Mouse (Mus musculus) granulocyte monocyte progenitor cell, adult 5-6 weeks (primary cell): ENCODE measurements around the gene Cars. TPM values are rescaled to one million over a fixed set of nuclear protein-coding genes. Genes with fewer than 3 reads are reported as not detected.
A peak's percentile ranks its signal among the peaks of the same experiment; 100 is the strongest.

Source experiments
- ATAC-seq: replicated peaks from 2 replicates; pipeline ENCODE4 v1.8.0; 2016; ENCODE audit warnings: mild to moderate bottlenecking, moderate TSS enrichment, inconsistent platforms; ENCODE audit not compliant: poor library complexity, severe bottlenecking
- total RNA-seq, 2 experiments: library from RNA; stranded (forward) in 1 of 2; stranded (reverse) in 1 of 2; fragments of 200-712, 200-1000 nt in 1 of 2; fragments of >200 nt in 1 of 2; fragmentation: Nextera tagmentation in 1 of 2; gene quantifications; 2 replicates each; pipeline ENCODE4 v1.2.3; 2014 to 2017

Gene Cars
- total RNA-seq (2014; fragmentation: Nextera tagmentation) (34.0 and 35.5 TPM in 2 replicates), total RNA-seq (2017) (51.9 and 58.2 TPM in 2 replicates)

GRCm38 (mm10) chr7:143599428-143600230, at the start of gene Cars:
Gene Cars, minus strand, starts transcription at chr7:143600090.
- peak; percentile 96 for ATAC-seq

DNA sequence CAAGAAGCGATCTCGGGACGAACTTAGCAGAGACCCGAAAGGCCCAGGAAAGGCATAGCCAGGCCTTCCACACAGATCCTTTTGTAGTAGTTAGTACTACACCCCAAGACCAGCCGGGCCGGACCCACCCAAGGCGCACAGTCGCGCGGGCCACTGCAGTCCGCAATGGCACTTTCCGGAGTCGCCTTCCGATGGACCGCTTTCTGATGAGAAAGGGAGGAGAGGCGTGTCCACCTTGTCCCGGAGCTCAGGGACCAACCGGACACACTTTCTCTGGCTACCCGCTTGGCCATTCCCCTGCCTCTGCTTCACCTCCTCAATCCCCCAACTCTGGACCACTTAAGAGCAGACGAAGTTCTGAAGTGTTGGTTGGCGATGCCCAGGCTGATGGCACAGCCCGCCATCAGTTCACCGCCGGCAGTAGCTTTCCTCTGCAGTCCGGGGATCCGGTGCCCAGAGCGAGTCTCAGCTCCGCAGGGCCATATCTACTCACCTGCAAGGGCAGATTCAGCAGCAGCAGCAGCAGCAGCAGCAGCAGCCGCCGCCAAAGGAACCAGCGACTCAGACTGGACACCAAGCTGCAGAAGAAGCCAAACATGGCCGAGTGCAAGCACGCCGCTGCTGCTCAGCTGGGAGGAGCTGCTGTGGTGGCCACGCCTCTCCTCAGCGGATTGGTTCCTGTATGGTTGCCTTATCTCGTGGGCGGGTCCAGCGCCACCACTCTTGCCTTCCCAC, 49.3 kb upstream of the Cars start, which contains the start of gene Tnfrsf22:
TSS of gene Tnfrsf22 (minus strand) at position 628 of the 735 bp plus-strand sequence.
- ATAC-seq, result peak; percentile 99

- ATAC-seq, result peak; percentile 62
Observed at GRCm38 (mm10) chr7:143643949-143644348, 44.1 kb upstream of the Cars start.

GRCm38 (mm10) chr7:143636674-143637073, 36.8 kb upstream of the Cars start:
- ATAC-seq, result peak; percentile 42

- ATAC-seq, result peak; percentile 59
Observed at GRCm38 (mm10) chr7:143631503-143631902, 31.6 kb upstream of the Cars start.

- no peak for ATAC-seq
Observed at GRCm38 (mm10) chr7:143629501-143629900, 29.6 kb upstream of the Cars start.

DNA sequence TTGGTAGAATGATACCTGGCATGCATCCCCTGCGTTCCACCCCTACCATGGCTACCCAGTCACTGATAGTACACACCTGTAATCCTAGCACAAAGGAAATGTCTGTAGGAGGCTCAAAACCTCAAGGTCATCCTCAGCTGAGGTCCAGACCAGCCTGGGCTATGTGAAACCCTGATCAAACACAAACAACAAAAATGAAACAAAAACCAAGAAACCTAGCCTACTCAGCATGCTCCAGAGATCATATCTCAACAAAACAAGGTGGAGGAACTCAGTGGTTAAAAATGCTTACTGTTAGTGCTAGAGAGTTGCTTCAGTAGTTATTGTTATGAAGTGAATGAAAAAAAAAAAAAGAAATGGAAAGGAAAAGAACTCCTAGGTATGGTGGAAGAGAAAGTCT, 28.6 kb upstream of the Cars start, which contains the start of gene Tnfrsf26:
TSS of gene Tnfrsf26 (minus strand) at position 183 of the 400 bp plus-strand sequence.
- ATAC-seq, result no peak

DNA sequence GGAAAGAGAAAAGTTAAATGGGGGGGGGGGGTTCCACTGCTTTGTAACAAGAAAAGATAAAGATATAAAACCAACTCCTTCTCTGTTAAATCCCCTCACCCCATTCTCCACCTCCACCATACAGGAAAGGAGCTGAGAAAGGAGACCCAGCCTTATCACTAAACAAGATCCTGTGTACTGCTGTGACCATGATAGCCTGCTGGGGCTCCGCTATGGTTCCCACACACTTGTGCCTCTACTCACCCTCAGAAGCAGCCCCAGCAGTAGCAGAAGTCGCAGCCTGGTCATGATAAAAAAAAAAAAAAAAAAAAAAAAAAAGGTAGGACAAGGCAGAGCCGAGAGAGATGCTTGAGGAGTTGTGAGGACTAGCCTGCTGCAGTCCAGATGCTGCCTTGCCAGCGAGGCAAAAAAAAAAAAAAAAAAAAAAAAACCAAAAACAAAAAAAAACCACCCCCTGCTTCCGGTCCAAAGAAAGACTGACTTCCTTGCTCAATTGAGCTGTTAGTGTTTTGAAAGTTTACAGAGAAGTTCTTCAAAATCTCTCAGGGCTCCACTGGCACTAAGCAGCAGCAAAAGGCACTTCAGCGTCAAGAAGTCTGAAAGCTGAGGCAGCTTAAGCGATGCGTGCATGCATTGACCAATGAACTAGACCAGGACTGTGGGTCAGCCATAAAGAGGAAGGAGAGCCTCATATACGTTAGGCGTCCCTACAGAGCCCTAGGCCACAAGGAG, 27.8 kb upstream of the Cars start:
- peak; percentile 88 for ATAC-seq

GRCm38 (mm10) chr7:143626178-143626577, 26.3 kb upstream of the Cars start:
- no peak for ATAC-seq

DNA sequence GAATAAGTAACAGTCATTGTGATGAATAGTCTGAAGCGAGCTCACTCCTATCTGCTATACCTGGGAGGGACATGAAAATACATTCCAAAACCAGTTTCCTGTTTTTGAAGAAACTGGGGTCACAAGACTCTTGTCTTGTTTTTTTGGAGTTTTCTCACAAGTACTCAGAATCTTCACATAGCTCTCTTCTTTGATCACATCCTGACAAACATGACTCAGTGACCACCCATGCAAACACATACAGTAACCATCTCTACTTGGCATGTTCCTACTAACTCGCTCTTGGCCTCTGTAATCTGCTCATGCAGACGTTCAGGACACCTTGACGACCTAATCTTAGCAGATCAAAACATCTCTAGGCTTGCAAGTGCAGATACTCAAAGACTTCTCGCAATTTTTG, 25.3 kb upstream of the Cars start:
- peak; percentile 14; the same call in 1 of the 2 replicates for ATAC-seq

DNA sequence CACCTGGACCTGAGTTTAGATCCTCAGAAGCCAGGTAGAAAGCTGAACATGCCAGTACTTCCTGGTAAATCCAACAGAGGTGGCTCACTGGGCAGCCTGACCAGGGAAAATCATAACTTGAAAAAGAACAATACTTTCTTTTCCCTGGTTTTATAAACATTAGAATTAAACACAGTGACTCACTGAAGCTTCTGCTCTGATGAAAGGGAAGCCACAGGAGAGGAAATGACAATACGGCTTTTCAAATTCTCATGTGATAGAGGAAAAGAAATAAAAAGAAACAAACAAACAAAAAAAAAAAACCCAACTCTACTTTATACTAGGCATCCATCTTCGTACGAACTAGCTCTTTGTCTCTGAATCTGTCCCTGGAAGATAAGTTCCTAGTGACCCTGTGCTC, 24.7 kb upstream of the Cars start:
- ATAC-seq, result no peak

- ATAC-seq, result no peak
Observed at GRCm38 (mm10) chr7:143620951-143621350, 21.1 kb upstream of the Cars start.

DNA sequence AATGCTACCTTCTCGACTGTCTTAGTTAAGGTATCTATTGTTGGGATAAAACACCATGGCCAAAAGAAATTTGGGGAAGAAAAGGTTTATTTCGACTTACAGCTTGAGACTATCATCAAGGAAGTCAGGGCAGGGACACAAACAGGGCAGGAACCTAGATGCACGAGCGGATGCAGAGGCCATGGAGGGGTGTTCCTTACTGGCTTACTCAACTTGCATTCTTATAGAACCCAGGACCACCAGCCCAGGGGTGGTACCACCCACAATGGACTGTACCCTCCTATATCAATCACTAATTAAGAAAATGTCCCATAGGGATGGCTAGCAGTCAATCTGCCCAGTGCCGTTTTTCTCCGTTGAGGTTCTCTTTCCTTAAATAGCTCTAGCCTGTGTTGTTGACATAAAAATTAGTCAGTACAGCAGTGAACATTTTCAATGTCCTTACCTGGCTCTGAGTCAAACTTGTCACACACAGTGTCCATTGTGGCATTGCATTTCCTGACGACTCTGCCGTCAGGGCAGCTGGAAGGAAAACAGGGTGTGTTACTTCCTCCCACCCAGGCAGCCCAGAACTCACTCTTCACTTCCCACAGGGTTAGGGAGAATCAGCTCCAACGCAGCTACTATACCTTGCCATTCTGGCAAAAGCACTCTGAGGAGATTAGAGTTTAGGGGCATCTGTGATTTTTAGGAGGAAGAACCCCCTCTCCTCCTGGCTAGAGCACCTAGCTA, 14.7 kb upstream of the Cars start:
- peak; percentile 72 for ATAC-seq

- peak; percentile 56; the same call in 1 of the 2 replicates for ATAC-seq
Observed at GRCm38 (mm10) chr7:143612215-143612614, 12.3 kb upstream of the Cars start.

DNA sequence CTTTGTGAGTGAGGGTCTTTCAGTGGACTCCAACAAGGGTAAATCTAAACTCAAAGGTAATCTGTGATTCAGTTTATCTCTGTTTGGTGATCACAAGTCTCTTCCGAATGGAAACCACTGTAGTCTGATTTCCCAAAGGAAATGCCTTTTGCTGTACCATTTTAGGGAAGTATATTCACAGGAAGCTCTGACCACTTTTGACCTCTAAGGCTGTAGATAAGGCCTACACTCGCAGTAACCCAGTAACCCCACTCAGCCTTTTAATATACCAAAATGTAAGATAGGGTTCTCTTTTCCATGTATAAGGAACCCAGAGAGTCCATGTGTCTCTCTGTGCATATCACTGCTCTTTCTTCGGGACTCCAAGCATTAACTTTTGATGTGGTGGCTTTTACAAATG, 5.4 kb upstream of the Cars start:
- ATAC-seq, result peak; percentile 84

GRCm38 (mm10) chr7:143604889-143605288, 5.0 kb upstream of the Cars start:
- no peak for ATAC-seq

- ATAC-seq, result 0 out of 2 replicates have a peak, but pooled peaks have one; percentile 28
Observed at GRCm38 (mm10) chr7:143601705-143602104, 1.8 kb upstream of the Cars start.

DNA sequence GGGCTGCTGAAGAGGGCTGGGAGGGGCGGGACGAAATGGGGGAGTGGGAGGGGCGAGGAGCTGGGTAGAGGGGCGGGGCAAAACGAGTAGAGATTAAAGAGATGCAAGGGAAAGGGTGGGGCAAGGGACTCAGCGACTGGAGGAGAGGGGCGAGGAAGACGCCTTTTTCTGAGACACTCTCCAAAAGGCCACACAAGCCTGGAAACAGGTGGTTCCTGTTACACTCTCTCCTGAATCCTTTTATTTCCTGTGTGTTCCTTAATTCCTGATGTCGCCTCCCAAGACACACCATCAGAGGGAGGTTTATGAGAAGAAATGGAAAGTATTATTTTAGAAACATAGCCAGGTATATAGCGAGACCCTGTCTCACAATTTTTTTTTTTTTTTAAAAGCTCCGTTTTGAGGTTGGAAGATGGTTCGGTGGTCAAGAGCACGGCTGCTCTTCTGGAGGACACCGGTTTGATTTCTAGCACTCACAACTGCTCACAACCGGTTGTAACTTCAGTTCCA, 396 bp upstream of the Cars start:
- ATAC-seq, result no peak

GRCm38 (mm10) chr7:143594865-143595264, 5.0 kb downstream of the Cars start:
- ATAC-seq, result no peak

GRCm38 (mm10) chr7:143592255-143592654, 7.6 kb downstream of the Cars start:
- ATAC-seq, result no peak
